Comparison of ENCODE assay signal across 8 mouse cellular contexts in genomic region chr16:72028798-72029197, GRCm38 (mm10).
A peak's percentile ranks its signal among the peaks of the same experiment; 100 is the strongest.
DNase-seq lines count a peak whose midpoint lies in the region; ATAC-seq and TF ChIP-seq lines count a peak whose summit lies in the region.

No protein-coding gene starts in this region.

- H3K36me3 ChIP-seq in liver, embryonic 11.5 days (ENCODE audit: control insufficient read depth, insufficient read depth, low read length), result no peaks in the 10 kb centered on the region
- no peaks in the 10 kb centered on the region for H3K36me3 ChIP-seq in liver, postnatal 0 days (replicated peaks; ENCODE audit: insufficient read depth, low read length)
- H3K36me3 ChIP-seq in hindbrain, embryonic 12.5 days, result no peaks in the 10 kb centered on the region
- no peaks in the 10 kb centered on the region for H3K36me3 ChIP-seq in midbrain, embryonic 11.5 days (ENCODE audit: control insufficient read depth, insufficient read depth, low read length)

- ATAC-seq in liver, embryonic 11.5 days (replicated peaks; ENCODE audit: low FRiP score), result no peak
- no peak for ATAC-seq in liver, postnatal 0 days
- peak; percentile 56 for ATAC-seq in hindbrain, embryonic 12.5 days (ENCODE audit: low FRiP score)
- ATAC-seq in midbrain, embryonic 11.5 days (ENCODE audit: low FRiP score), result peak; percentile 63

- peak overlapping the region; percentile 35 for H3K4me3 ChIP-seq in liver, embryonic 11.5 days (ENCODE audit: low read depth, low read length)
- H3K4me3 ChIP-seq in liver, postnatal 0 days (ENCODE audit: low read depth, low read length), result no peak overlapping the region
- H3K4me3 ChIP-seq in hindbrain, embryonic 12.5 days, result peak overlapping the region; percentile 53
- peak overlapping the region; percentile 46 for H3K4me3 ChIP-seq in midbrain, embryonic 11.5 days (ENCODE audit: low read depth, low read length)

- peak overlapping the region; percentile 56 for H3K4me2 ChIP-seq in liver, embryonic 11.5 days
- no peak overlapping the region for H3K4me2 ChIP-seq in liver, postnatal 0 days (ENCODE audit: low read depth, low read length)
- peak overlapping the region; percentile 78 for H3K4me2 ChIP-seq in hindbrain, embryonic 12.5 days (replicated peaks)
- peak overlapping the region; percentile 85 for H3K4me2 ChIP-seq in midbrain, embryonic 11.5 days

- no peak for TF ChIP-seq EP300 in liver, postnatal 0 days (IDR thresholded peaks at IDR 0.05; ENCODE audit: low read depth)

- H3K4me1 ChIP-seq in liver, embryonic 11.5 days (replicated peaks; ENCODE audit: control insufficient read depth, insufficient read depth, low read length), result no peaks in the 10 kb centered on the region
- no peaks in the 10 kb centered on the region for H3K4me1 ChIP-seq in liver, postnatal 0 days (ENCODE audit: insufficient read depth)
- peaks cover 15% of the 10 kb centered on the region; the same call in 1 of the 2 replicates for H3K4me1 ChIP-seq in hindbrain, embryonic 12.5 days
- no peaks in the 10 kb centered on the region for H3K4me1 ChIP-seq in midbrain, embryonic 11.5 days (ENCODE audit: control insufficient read depth, insufficient read depth, low read length)

- peaks cover 17% of the 10 kb centered on the region for H3K27me3 ChIP-seq in liver, embryonic 11.5 days (replicated peaks; ENCODE audit: control insufficient read depth, insufficient read depth, low read length)
- H3K27me3 ChIP-seq in liver, postnatal 0 days (ENCODE audit: insufficient read depth, low read length), result peaks cover 17% of the 10 kb centered on the region; the same call in 1 of the 2 replicates
- no peaks in the 10 kb centered on the region for H3K27me3 ChIP-seq in hindbrain, embryonic 12.5 days
- no peaks in the 10 kb centered on the region for H3K27me3 ChIP-seq in midbrain, embryonic 11.5 days (ENCODE audit: control insufficient read depth, insufficient read depth, low read length)

- intact Hi-C loops in gastrocnemius, postnatal 36 days (cut with DNase I), result no loop called here

- WGBS in liver, embryonic 11.5 days, result 3% methylated on average over 18 of the region's 18 CpGs
- WGBS in liver, postnatal 0 days (ENCODE audit: insufficient replicate concordance), result 4% methylated on average over 17 of the region's 18 CpGs
- under 1% methylated on average over 18 of the region's 18 CpGs for WGBS in hindbrain, embryonic 12.5 days
- under 1% methylated on average over 18 of the region's 18 CpGs for WGBS in midbrain, embryonic 11.5 days

- no peak overlapping the region for H3K27ac ChIP-seq in liver, embryonic 11.5 days (ENCODE audit: low read depth, low read length)
- no peak overlapping the region for H3K27ac ChIP-seq in liver, postnatal 0 days (ENCODE audit: low read depth)
- H3K27ac ChIP-seq in hindbrain, embryonic 12.5 days, result peak overlapping the region; percentile 85
- peak overlapping the region; percentile 42 for H3K27ac ChIP-seq in midbrain, embryonic 11.5 days (ENCODE audit: low read depth, low read length)

- H3K9ac ChIP-seq in liver, embryonic 11.5 days (ENCODE audit: low read depth, low read length), result no peak overlapping the region
- H3K9ac ChIP-seq in liver, postnatal 0 days (replicated peaks), result no peak overlapping the region
- H3K9ac ChIP-seq in hindbrain, embryonic 12.5 days, result peak overlapping the region; percentile 72
- H3K9ac ChIP-seq in midbrain, embryonic 11.5 days (ENCODE audit: low read length), result peak overlapping the region; percentile 67

- DNase-seq in adrenal gland, adult 2 months, result peak; percentile 2
- no peak for DNase-seq in adrenal gland, postnatal 36 days
- peak; percentile 36 for DNase-seq in liver, embryonic 11.5 days (ENCODE audit: low spot score)
- DNase-seq in liver, postnatal 0 days, result no peak
- peak; percentile 94 for DNase-seq in midbrain, embryonic 11.5 days (ENCODE audit: low spot score, missing footprints)
- no peak for DNase-seq in yolk sac, embryonic 10.5 days (ENCODE audit: low spot score)
- DNase-seq in gastrocnemius, postnatal 36 days, result no peak

- TF ChIP-seq CTCF in liver, postnatal 0 days (IDR thresholded peaks at IDR 0.05; ENCODE audit: low read depth), result no peak

- H3K9me3 ChIP-seq in liver, embryonic 11.5 days (ENCODE audit: control insufficient read depth, low read length), result no peaks in the 10 kb centered on the region
- H3K9me3 ChIP-seq in liver, postnatal 0 days (ENCODE audit: low read length), result no peaks in the 10 kb centered on the region
- no peaks in the 10 kb centered on the region for H3K9me3 ChIP-seq in hindbrain, embryonic 12.5 days (replicated peaks)
- H3K9me3 ChIP-seq in midbrain, embryonic 11.5 days (ENCODE audit: control insufficient read depth, low read length), result no peaks in the 10 kb centered on the region

Comparison
In these comparisons a context has a peak if more than half of its experiments do, and no peak if none do; other contexts are left out.
1. DNase-seq: peak in adrenal gland, adult 2 months (single experiment), liver, embryonic 11.5 days (single experiment) and midbrain, embryonic 11.5 days (single experiment); none in adrenal gland, postnatal 36 days (0 of 2), liver, postnatal 0 days (single experiment), yolk sac, embryonic 10.5 days (single experiment) and gastrocnemius, postnatal 36 days (0 of 2).
2. ATAC-seq: peak in hindbrain, embryonic 12.5 days (single experiment) and midbrain, embryonic 11.5 days (single experiment); none in liver, embryonic 11.5 days (single experiment) and liver, postnatal 0 days (single experiment).
3. H3K27ac ChIP-seq: peak in hindbrain, embryonic 12.5 days (single experiment) and midbrain, embryonic 11.5 days (single experiment); none in liver, embryonic 11.5 days (single experiment) and liver, postnatal 0 days (single experiment).
4. H3K9ac ChIP-seq: peak in hindbrain, embryonic 12.5 days (single experiment) and midbrain, embryonic 11.5 days (single experiment); none in liver, embryonic 11.5 days (single experiment) and liver, postnatal 0 days (single experiment).